Mouse (Mus musculus): ENCODE results near the gene Ing5.
"Not testable (repeated sequence)": the region's sequence is repeated elsewhere in the genome, so short reads cannot be mapped to it uniquely, and the experiment has no call there.

Ing5 gene

GRCm38 (mm10) chr1:93811495-93812039, 7.8 kb downstream of the Ing5 start:
- DNase-seq = no peak

GRCm38 (mm10) chr1:93817823-93818532, 14.2 kb downstream of the Ing5 start:
- no peak for DNase-seq

DNA sequence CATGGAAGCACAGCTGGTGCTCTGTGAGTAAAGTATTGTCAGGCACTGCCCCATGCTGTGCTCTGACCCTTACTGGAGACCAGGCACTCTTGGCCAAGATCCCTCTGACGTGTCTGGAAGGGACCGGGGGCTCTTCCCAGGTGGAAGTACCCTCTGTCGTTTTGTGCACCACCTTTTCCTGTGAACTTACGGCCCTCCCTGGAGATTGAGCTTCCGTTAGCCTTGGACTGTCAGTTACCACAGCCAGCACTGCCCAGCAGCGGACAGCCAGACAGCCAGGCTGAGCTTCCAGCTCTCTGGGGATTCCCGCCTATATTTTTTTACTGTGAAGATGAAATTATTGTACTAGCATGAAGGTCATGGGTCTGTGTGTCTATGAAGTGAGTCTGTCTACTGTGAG, 15.0 kb downstream of the Ing5 start:
- DNase-seq = peak; percentile 80

DNA sequence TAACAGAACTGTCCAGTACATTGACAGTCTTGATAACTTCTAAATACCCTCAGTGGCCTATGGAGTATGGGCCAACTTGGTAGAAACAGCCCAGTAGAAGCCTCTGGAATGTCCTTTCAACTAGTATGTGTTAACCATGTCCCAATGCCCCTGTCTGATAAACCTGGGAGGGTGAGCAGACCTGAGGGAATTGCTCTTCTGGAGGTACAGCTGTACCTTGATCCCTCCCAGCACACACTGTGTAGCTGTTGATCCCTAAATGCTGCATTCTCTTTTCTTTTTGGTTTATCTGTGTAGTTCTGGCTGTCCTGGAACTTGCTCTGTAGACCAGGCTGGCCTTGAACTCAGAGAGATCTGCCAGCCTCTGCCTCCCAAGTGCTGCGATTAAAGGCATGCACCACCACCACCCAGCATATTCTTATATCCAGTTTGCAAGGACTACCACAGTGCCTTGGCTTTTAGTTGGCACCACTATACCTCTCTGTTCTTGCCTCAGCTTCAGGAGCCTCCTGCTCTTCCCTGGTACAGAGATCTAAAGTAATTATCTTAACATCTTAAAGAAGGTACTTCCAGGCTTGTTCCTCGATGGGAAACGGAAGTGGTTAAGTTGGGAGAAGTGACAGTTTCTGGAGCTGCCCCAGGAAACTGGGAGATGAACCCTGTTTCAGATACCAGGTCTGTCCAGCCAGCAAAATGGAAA, 20.2 kb downstream of the Ing5 start:
- DNase-seq = peak; percentile 61

GRCm38 (mm10) chr1:93824609-93825008, 20.8 kb downstream of the Ing5 start, which contains the start of gene D2hgdh:
D2hgdh (plus strand) TSS chr1:93824909.
- no peak for DNase-seq

DNA sequence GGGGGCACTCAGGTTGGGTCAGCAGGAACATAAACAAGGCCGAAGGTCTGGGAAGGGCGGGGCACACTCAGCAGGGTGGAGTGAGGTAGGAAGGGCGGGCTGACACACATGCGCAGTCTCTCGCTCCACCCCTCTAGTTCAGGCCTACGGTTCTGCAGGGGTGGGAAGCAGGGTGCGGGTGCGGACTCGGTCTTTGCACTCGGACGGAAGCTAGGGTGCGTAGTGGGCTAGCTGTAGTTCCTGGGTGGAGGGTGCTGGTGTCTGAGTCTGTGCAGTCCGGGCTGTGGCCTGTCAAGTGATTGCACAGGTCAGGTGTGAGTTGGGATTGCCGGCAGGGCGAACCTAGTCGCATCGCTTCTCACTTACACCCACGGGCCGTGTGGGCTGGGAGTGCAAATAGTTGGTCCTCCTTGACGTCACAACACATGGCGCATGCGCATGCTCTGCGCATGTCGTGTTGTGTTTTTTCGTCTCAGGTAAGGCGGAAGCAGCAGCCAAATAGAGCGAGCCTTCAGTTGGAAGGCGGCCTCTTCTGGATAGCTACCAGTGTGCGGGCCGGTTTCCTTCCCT, 21.4 kb downstream of the Ing5 start:
- peak; percentile 100 for DNase-seq

- DNase-seq = peak; percentile 93
Observed at GRCm38 (mm10) chr1:93825771-93826539, 22.2 kb downstream of the Ing5 start.

DNA sequence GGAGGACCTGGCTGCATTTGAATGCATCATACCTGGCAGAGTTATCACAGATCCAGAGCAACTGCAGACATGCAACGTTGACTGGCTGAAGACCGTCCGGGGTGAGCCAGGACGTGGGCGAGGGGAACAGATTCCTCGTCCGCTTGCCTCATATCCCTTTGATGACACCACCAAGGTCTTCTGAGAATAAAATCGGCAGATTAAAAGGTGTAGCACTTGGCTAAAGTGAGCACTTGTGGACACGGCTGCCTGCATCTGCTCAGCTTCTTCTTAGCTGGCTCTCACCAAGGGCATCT, 22.7 kb downstream of the Ing5 start:
- DNase-seq = no peak

- DNase-seq = peak; percentile 87
Observed at GRCm38 (mm10) chr1:93832754-93833360, 29.1 kb downstream of the Ing5 start.

DNA sequence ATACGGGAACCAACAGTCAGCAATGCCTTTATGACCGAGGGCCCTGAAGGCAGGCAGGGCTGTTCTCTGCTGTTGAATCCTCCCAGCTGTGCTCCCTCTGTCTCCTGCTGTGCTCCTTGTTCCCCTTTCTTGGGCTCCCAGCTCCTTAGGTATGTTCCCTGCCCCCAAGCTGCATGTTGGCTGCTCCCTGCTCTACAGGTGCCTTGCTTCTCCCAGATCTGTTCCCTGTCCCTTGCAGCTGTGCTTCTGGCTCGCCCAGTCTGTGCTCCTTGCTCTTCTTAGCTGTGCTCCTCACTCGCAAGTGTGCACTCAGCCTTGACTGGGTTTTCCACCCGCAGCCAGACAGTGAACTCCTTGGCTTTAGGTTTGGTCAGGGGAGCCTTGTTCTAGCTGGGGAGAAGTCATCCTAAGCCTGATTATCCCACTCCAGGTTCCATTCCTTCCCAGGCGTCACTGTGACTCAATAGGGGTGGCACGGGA, 30.9 kb downstream of the Ing5 start:
- DNase-seq = peak; percentile 92

- peak; percentile 92 for DNase-seq
Observed at GRCm38 (mm10) chr1:93835211-93835610, 31.4 kb downstream of the Ing5 start.

DNA sequence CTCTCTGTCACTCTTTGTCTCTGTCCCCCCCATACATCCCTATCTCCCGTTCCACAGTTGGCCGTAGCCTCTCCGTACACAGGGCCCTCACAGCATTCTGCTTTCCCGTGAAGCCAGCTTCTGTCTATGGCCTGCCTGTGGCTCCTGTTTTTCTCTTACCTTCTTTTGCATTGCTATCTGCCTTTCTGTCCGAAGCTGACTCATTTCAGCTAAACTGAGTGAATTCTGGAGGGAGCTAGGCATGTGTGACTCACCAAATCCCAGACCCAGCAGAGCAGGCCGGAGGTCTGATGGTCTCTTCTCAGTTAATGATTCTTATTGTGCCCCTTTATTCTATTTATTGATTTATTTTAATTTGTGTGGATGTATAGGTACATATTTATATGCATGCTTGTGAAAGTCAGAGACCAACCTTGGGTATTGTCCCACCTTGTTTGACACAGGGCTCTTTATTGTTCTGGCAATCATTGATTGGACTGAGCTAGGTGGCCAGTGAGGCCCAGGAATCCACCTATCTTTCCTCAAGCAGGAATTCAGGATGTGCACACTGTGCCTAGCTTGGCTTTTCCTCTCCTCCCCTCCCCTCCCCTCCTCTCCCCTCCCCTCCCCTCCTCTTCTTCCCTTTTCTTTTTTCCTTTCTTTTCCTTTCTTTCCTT, 32.2 kb downstream of the Ing5 start:
- DNase-seq = peak; percentile 78

GRCm38 (mm10) chr1:93836532-93836913, 32.8 kb downstream of the Ing5 start:
- DNase-seq = peak; percentile 57

GRCm38 (mm10) chr1:93837335-93837734, 33.6 kb downstream of the Ing5 start:
- peak; percentile 82 for DNase-seq

GRCm38 (mm10) chr1:93838569-93838968, 34.8 kb downstream of the Ing5 start:
- peak; percentile 87 for DNase-seq

DNA sequence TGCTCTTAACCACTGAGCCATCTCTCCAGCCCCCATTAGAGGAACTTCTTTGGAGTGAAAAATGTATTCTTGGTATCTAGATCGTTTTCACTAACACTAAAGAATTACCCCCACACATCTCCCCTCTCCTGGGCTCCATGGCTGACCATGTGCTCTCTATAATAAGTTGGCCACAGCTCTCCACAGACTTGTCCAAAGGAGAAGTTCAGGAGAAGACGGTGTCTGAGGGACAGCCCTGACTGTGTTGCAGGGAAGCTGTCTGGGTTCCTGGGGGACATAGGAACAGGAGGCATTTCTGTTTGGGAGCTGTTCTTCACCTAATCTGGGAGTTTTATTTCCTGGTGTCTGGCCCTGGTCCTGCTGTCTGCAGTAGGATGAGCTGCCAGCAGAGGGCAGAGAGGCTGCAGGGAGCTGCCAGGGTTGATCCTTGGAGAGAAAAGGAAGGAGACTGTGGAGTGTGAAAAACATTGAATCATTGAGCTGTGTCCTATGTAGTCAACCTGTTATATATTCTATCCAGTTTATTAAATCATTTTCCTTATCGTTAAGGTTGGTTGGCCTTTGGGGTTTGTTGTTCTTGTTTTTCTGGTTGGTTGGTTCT, 42.1 kb downstream of the Ing5 start:
- not testable (repeated sequence) for DNase-seq

DNA sequence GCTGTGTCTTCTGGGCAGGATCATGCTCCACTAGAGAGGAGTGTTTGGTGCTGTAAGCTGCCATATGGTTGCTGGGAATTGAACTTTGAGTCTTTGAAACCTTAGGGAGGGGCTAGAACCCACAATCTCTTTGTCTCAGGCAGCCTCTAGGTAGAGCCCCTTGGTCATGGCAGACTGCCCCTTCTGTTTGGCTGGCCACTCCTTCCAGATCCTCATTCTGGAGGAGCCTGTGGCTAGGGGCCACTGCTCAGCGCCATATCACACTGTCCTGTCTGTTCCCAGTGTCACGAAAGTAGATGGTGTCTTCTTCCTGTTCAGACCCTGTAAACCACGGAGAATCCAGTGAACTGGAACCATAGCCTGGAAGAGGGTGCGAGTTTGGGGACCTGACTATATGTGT, 52.0 kb downstream of the Ing5 start:
- peak; percentile 55 for DNase-seq

- peak; percentile 88 for DNase-seq
Observed at GRCm38 (mm10) chr1:93857370-93857769, 53.6 kb downstream of the Ing5 start.

GRCm38 (mm10) chr1:93857991-93858390, 54.2 kb downstream of the Ing5 start:
- DNase-seq = no peak

DNA sequence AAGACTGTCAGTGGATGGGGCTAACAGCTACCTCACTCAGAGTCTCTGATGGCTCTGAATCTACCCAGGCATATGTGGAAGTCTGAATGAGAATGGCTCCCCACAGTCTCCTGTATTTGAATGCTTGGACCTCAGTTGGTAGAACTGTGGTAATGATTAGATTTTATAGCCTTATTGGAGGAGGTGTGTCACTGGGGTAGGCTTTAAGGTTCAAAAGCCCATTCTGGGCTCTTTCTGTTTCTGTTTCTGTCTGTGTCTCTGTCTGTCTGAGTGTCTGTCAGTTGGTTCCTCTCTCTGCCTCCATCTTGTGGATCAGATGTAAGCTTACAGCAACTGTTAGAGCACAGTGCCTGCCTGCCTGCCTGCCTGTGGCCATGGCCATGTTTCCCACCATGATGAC, 55.9 kb downstream of the Ing5 start:
- no peak for DNase-seq

GRCm38 (mm10) chr1:93861048-93861447, 57.3 kb downstream of the Ing5 start, which contains the start of gene Gal3st2:
Gal3st2 (plus strand) TSS chr1:93861306.
- peak; percentile 76 for DNase-seq

Data from heart, adult 11 months (tissue).